Mouse (Mus musculus) hindbrain, embryonic 14.5 days (tissue): ENCODE measurements around the gene Slc38a1. TPM values are rescaled to one million over a fixed set of nuclear protein-coding genes. Genes with fewer than 3 reads are reported as not detected.

Source experiments
- ATAC-seq: fragments of 200-750 bp; cut with Nextera tagmentation; 2 replicates; pipeline ENCODE4 v1.8.0; 2017; ENCODE audit warnings: moderate number of reproducible peaks, mild to moderate bottlenecking, moderate TSS enrichment, moderate library complexity; ENCODE audit not compliant: low FRiP score
- DNase-seq: peaks from one replicate; pipeline ENCODE4 v3.0.0-alpha.2; 2015; ENCODE audit warnings: low spot score
- H3K27ac ChIP-seq: fragments of 300-500 bp; sonication (generic); 2 replicates; pipeline ENCODE4 v1.5.1; 2014; ENCODE audit warnings: mild to moderate bottlenecking, moderate library complexity
- H3K27me3 ChIP-seq: fragments of 300-500 bp; sonication (generic); 2 replicates; pipeline ENCODE4 v1.6.1; 2014; ENCODE audit warnings: mild to moderate bottlenecking, low read length, mixed read lengths; ENCODE audit not compliant: control insufficient read depth, insufficient read depth
- H3K36me3 ChIP-seq: fragments of 300-500 bp; sonication (generic); replicated peaks from 2 replicates; pipeline ENCODE4 v1.6.1; 2014; ENCODE audit not compliant: control insufficient read depth, insufficient read depth
- H3K4me1 ChIP-seq: fragments of 300-500 bp; sonication (generic); replicated peaks from 2 replicates; pipeline ENCODE4 v1.6.1; 2014; ENCODE audit warnings: antibody characterized with exemption, low read length, mixed read lengths; ENCODE audit not compliant: control insufficient read depth, insufficient read depth
- H3K4me2 ChIP-seq: fragments of 300-500 bp; sonication (generic); replicated peaks from 2 replicates; pipeline ENCODE4 v1.6.1; 2014; ENCODE audit warnings: mild to moderate bottlenecking, moderate library complexity
- H3K4me3 ChIP-seq: fragments of 300-500 bp; sonication (generic); replicated peaks from 2 replicates; pipeline ENCODE4 v1.5.1; 2014; ENCODE audit warnings: mild to moderate bottlenecking, low read length
- H3K9ac ChIP-seq: fragments of 300-500 bp; sonication (generic); 2 replicates; pipeline ENCODE4 v1.6.1; 2014
- H3K9me3 ChIP-seq: fragments of 300-500 bp; sonication (generic); 2 replicates; pipeline ENCODE4 v1.6.1; 2016; ENCODE audit warnings: low read length; ENCODE audit not compliant: control insufficient read depth
- WGBS: fragments of 180-500 bp; shearing (Covaris S2); extraction: QIAGEN DNeasy Blood & Tissue Kit; methylation state at CpG from one replicate; pipeline ENCODE4 v1.1.7; 2014; 5-methylcytosine and 5-hydroxymethylcytosine counted together
- polyA plus RNA-seq: library from polyadenylated mRNA; unstranded; fragments of >200 nt; fragmentation: Nextera tagmentation; extraction: Ambion mirVana; gene quantifications from 2 replicates; pipeline ENCODE4 v1.2.1, GENCODE M21; 2014

The Slc38a1 gene
- polyA plus RNA-seq, 1 experiment from 2014 or later, result 133 TPM

DNA sequence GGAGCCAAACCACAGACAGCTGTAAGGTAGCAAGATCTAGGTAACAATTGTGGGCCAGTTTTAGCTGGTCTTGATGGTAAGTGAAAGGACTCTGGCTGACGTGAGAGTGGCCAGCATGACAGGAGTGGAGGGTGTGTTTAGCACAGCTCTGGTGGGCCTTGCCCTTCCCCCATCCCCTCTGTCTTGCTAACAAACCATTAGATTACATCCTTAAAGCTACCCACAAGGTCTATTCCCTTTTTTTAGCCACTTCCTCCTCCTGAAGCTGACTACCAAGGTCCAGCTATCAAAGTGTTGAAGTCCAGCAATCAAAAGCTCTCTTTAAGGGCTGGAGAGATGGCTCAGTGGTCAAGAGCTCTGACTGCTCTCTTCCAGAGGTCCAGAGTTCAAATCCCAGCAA is 78.9 kb downstream of the Slc38a1 start:
- H3K4me3 ChIP-seq, result no peak overlapping the region
- H3K9ac ChIP-seq, result no peak overlapping the region
- 90% methylated on average over 1 of the region's 1 CpGs for whole genome bisulfite sequencing
- no peaks in the 10 kb centered on the region for H3K36me3 ChIP-seq
- no peak for DNase-seq
- no peak for ATAC-seq
- H3K9me3 ChIP-seq, result no peaks in the 10 kb centered on the region
- H3K4me2 ChIP-seq, result no peak overlapping the region
- H3K27ac ChIP-seq, result no peak overlapping the region
- H3K27me3 ChIP-seq, result no peaks in the 10 kb centered on the region
- H3K4me1 ChIP-seq, result no peaks in the 10 kb centered on the region

DNA sequence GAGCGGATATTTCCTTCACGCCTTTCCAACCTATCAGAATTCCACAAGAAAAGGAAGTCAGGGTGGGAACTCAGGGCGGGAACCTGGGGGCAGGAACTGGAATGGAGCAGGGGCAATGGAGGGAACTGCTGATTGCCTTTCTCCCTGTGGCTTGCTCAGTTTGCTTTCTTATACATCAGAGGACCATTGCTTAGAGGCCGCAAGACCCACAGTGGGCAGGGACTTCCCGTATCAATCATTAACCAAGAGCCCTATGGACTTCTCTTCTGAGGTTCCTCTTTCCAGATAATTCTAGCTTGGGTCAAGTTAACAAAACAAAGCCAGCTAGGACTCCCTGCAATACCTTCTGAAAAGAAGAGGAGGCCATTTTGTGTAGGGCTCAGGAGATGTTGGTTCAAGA is 80.2 kb downstream of the Slc38a1 start:
- Histone ChIP-seq H3K36me3 (no peaks in the 10 kb centered on the region), H3K4me3 (no peak overlapping the region), H3K27ac (no peak overlapping the region), H3K9ac (no peak overlapping the region), H3K9me3 (no peaks in the 10 kb centered on the region), H3K4me1 (no peaks in the 10 kb centered on the region), H3K4me2 (no peak overlapping the region), H3K27me3 (no peaks in the 10 kb centered on the region)
- ATAC-seq (no peak), DNase-seq (no peak)
- 92% methylated on average over 5 of the region's 5 CpGs for WGBS

DNA sequence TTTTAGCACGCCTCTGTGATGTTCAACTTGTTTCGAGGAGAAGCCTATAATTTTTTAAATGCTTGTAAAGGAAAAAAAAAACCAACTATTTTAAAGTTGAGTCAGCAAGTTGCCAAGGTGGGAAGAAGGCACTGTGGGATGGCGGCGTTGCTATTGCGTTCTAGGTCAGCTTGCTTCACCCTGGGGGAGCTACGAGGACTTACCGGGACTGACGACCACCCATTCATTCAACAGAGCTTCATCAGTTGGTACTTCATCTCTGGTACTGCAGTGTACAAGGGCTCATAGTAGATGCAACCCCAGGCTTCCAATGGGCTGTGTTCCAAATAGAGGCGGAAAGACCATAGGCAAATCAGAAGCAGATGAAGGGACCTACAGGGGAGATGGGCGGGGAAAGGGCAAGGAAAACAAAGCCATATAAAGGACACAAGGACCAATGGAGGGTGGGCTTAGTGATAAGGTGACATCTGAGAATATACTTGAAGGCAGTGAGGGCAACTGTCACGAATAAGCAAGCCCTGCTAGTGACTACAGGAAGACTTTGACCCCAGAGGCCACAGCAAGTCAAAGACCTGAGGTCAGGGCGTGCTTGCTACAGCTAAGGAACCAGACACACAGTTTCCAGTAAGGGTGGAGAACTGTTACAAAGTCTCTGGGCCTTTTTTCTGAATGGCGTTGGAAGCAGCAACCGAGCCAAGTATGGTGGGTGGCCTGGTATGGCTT is 82.0 kb downstream of the Slc38a1 start:
- no peak for ATAC-seq
- Histone ChIP-seq H3K4me1 (no peaks in the 10 kb centered on the region), H3K9ac (no peak overlapping the region), H3K36me3 (no peaks in the 10 kb centered on the region), H3K27me3 (no peaks in the 10 kb centered on the region), H3K9me3 (no peaks in the 10 kb centered on the region), H3K27ac (no peak overlapping the region), H3K4me3 (no peak overlapping the region), H3K4me2 (no peak overlapping the region)
- DNase-seq, result no peak
- 93% methylated on average over 14 of the region's 14 CpGs for WGBS

DNA sequence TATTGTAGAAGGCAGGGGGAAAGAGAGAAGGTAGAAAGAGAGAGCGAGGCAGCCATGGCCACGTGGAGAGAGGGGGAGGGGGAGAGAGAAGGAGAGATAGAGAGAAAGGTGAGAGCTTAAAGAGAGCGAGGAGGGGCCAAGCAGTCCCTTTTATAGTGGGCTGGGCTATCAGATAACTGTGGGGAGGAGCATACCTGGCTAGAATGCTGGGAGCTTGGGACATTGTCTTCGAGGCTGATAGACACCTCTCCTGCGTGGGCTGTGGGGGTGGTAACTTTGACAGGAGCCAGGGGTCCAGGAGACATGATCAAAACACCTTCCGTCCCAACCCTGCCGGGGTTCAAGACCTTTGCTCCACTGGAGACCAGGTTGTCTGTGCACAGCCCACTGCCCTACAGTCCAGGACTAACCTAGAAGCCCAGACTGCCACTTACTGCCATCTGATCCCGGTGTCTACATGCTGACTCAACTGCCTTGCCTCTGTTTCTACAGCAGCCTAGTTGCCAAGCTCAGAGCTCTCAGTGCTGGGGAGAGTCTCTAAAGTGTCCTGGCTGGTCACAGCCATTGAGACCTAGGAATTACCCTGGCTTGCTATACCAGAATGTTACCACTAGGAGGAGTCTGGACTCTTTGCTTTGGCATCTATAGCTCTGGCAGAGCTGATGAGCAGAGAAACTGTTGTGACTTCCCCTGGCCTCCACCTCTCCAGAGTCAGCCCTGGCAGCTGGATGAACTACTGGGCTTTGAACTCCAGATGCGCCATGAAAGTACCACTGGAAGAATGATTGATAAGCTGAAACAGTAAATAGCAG is 90.9 kb downstream of the Slc38a1 start:
- no peak overlapping the region for H3K9ac ChIP-seq
- H3K4me1 ChIP-seq, result 0 out of 2 replicates have a peak, but pooled peaks cover 10% of the 10 kb centered on the region
- no peaks in the 10 kb centered on the region for H3K27me3 ChIP-seq
- H3K4me2 ChIP-seq, result no peak overlapping the region
- DNase-seq, result peak; percentile 87
- no peaks in the 10 kb centered on the region for H3K9me3 ChIP-seq
- WGBS, result 73% methylated on average over 9 of the region's 9 CpGs
- H3K4me3 ChIP-seq, result no peak overlapping the region
- peak; percentile 80 for ATAC-seq
- no peaks in the 10 kb centered on the region for H3K36me3 ChIP-seq
- H3K27ac ChIP-seq, result no peak overlapping the region

DNA sequence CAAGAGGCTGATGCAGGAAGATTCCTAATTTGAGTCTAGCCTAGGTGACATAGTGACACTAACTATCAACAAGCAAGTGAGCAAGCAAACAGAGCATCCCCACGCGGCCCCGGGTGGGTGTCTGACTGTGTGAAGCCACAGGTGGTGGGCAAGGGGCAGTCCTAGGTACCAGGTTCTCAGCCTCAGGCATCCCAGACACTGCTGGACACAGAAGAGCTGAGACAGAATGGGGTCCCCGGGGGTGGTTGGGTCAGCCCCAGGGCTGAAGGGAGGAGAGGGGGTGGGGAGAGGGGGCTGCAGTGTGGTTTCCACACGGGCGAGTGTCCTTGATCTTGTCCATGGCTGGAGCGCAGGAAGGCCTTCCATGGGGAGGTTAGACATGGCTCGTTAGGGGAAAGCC is 91.6 kb downstream of the Slc38a1 start:
- no peak for DNase-seq
- no peak for ATAC-seq
- Histone ChIP-seq H3K9me3 (no peaks in the 10 kb centered on the region), H3K4me1 (0 out of 2 replicates have a peak, but pooled peaks cover 10% of the 10 kb centered on the region), H3K27me3 (no peaks in the 10 kb centered on the region), H3K36me3 (no peaks in the 10 kb centered on the region), H3K4me2 (no peak overlapping the region), H3K9ac (no peak overlapping the region), H3K27ac (no peak overlapping the region), H3K4me3 (no peak overlapping the region)
- 93% methylated on average over 8 of the region's 8 CpGs for WGBS

DNA sequence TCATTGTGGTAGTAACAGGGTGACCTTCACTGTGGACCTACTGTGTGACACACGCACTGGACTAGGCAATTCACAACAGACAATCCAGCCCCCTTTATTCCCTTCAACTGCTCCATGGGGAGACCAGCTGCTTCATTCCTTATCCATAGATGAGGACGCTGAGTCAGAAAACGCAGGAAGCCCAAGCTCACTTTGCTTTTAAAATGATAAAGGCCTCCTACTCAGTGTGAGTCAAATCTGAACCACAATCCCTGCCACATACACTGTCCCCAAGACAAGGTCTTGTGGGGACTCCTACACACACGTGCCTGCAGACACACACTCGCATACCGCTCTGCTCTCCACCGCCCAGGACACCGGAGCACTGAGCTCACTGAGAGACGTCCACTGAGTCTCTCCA is 94.3 kb downstream of the Slc38a1 start:
- no peaks in the 10 kb centered on the region for H3K9me3 ChIP-seq
- no peak overlapping the region for H3K9ac ChIP-seq
- H3K4me1 ChIP-seq, result 0 out of 2 replicates have a peak, but pooled peaks cover 10% of the 10 kb centered on the region
- ATAC-seq (0 out of 2 replicates have a peak, but pooled peaks have one; percentile 3), DNase-seq (no peak)
- no peak overlapping the region for H3K4me2 ChIP-seq
- WGBS, result 67% methylated on average over 9 of the region's 9 CpGs
- no peak overlapping the region for H3K27ac ChIP-seq
- no peaks in the 10 kb centered on the region for H3K27me3 ChIP-seq
- no peak overlapping the region for H3K4me3 ChIP-seq
- H3K36me3 ChIP-seq, result no peaks in the 10 kb centered on the region

DNA sequence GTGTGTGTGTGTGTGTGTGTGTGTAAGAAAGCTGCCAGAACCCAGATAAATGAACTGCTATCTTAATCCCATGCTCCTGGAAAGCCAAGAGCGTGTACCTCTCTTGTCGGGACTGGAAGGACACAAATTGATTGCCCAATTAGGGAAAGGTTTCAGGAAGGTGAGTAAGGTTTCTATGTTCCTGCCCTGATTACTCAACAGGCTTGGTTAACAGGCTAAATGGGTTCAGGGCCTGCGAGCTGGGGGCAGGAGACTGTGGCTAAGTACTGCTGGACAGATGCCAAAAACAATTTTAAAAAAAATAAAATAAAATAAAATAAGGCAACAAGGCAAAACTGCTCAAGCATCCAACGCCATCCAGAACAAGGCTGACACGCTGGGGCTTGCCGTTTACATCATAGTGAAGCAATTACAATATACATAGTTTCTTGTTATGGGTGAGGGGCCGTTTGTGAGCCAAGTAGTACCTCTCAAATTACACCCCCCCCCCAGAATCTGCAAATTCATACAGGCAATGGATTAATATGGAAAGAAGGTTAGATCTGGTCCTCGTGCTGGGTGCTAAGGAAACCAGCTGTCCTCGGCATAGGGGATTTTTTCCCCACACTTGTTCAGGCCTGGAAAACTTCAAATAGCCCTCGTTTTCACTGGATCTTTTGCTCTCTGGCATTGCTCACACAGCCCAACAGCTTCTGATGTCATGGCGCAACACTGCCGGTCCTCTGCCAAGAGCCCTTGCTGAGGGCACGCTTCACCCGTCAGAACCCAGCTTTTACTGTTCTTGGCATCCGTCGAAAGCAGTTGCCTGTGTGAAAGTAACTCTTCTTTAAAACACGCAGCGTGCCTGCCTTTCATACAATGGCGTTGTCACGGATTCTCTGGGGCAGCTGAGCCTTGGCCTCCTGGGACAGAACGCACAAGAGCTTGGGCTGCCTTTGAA is 95.2 kb downstream of the Slc38a1 start:
- DNase-seq, result peak; percentile 69
- no peaks in the 10 kb centered on the region for H3K27me3 ChIP-seq
- 0 out of 2 replicates have a peak, but pooled peaks cover 10% of the 10 kb centered on the region for H3K4me1 ChIP-seq
- WGBS, result 36% methylated on average over 21 of the region's 21 CpGs
- no peak overlapping the region for H3K27ac ChIP-seq
- H3K9me3 ChIP-seq, result no peaks in the 10 kb centered on the region
- no peak overlapping the region for H3K9ac ChIP-seq
- no peak overlapping the region for H3K4me3 ChIP-seq
- ATAC-seq, result peak; percentile 86
- H3K36me3 ChIP-seq, result no peaks in the 10 kb centered on the region
- no peak overlapping the region; the same call in 1 of the 2 replicates for H3K4me2 ChIP-seq

DNA sequence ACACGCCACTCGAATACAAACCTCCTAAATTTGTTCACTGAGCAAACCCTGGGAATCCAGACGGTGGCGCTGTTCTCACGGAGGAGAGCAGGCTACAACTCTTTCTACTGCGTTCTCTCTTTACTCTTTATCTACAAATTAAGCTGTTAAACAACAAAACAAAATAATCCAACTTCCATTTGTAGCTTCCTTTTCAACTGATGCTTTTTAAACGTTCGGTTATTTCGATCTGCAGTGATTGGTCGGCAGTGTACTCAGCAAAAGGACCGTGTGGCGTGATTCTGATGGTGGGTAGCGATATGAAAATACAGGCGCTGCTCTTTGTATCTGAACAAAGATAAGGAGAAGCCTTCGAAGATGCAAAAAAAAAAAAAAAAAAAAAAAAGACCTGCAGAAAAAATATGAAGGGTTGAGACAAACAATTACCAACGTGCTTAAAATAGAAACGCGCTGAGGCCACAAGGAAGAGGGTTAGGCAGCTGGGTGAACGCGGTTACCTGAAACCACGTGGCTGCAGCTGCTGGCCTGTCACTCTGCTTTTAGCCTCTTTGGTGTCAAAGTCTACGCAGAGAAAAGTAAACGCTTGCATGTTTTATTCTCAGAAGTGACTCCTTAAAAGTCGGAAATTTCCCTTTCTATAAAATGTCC is 99.4 kb downstream of the Slc38a1 start:
- H3K9me3 ChIP-seq, result no peaks in the 10 kb centered on the region
- peak overlapping the region; percentile 39 for H3K4me3 ChIP-seq
- 0 out of 2 replicates have a peak, but pooled peaks cover 10% of the 10 kb centered on the region for H3K4me1 ChIP-seq
- 3% methylated on average over 24 of the region's 24 CpGs for WGBS
- no peaks in the 10 kb centered on the region for H3K36me3 ChIP-seq
- peak overlapping the region; percentile 39 for H3K27ac ChIP-seq
- peak overlapping the region; percentile 57 for H3K4me2 ChIP-seq
- DNase-seq (peak; percentile 85), ATAC-seq (no peak)
- H3K27me3 ChIP-seq, result no peaks in the 10 kb centered on the region
- H3K9ac ChIP-seq, result peak overlapping the region; percentile 65
